Mouse (Mus musculus) neural tube, embryonic 15.5 days (tissue): ENCODE measurements around the gene Kin. TPM values are rescaled to one million over a fixed set of nuclear protein-coding genes. Genes with fewer than 3 reads are reported as not detected.

Experiments
- ATAC-seq: fragments of 200-750 bp; cut with Nextera tagmentation; 2 replicates; pipeline ENCODE4 v1.8.0; 2017; ENCODE audit warnings: mild to moderate bottlenecking, moderate TSS enrichment, moderate library complexity; ENCODE audit not compliant: low FRiP score
- H3K27ac ChIP-seq: fragments of 300-500 bp; sonication (generic); replicated peaks from 2 replicates; pipeline ENCODE4 v1.5.1; 2015; ENCODE audit warnings: mild to moderate bottlenecking, inconsistent platforms
- H3K27me3 ChIP-seq: fragments of 300-500 bp; sonication (generic); replicated peaks from 2 replicates; pipeline ENCODE4 v1.6.1; 2015; ENCODE audit warnings: inconsistent platforms
- H3K36me3 ChIP-seq: fragments of 300-500 bp; sonication (generic); 2 replicates; pipeline ENCODE4 v1.6.1; 2015; ENCODE audit warnings: inconsistent platforms
- H3K4me1 ChIP-seq: fragments of 300-500 bp; sonication (generic); 2 replicates; pipeline ENCODE4 v1.6.1; 2015; ENCODE audit warnings: inconsistent platforms
- H3K4me2 ChIP-seq: fragments of 300-500 bp; sonication (generic); 2 replicates; pipeline ENCODE4 v1.6.1; 2015; ENCODE audit warnings: inconsistent platforms, mild to moderate bottlenecking, moderate library complexity
- H3K4me3 ChIP-seq: fragments of 300-500 bp; sonication (generic); replicated peaks from 2 replicates; pipeline ENCODE4 v1.5.1; 2015; ENCODE audit warnings: mild to moderate bottlenecking, inconsistent platforms
- H3K9ac ChIP-seq: fragments of 300-500 bp; sonication (generic); replicated peaks from 2 replicates; pipeline ENCODE4 v1.6.1; 2015; ENCODE audit warnings: mild to moderate bottlenecking, inconsistent platforms
- H3K9me3 ChIP-seq: fragments of 300-500 bp; sonication (generic); replicated peaks from 2 replicates; pipeline ENCODE4 v1.6.1; 2016; ENCODE audit warnings: inconsistent platforms
- WGBS: fragments of 180-500 bp; shearing (Covaris S2); methylation state at CpG from one replicate; pipeline ENCODE4 v1.1.7; 2015; ENCODE audit warnings: mixed read lengths; 5-methylcytosine and 5-hydroxymethylcytosine counted together
- polyA plus RNA-seq: library from polyadenylated mRNA; unstranded; fragments of >200 nt; fragmentation: Nextera tagmentation; extraction: Ambion mirVana; gene quantifications from 2 replicates; pipeline ENCODE4 v1.2.1, GENCODE M21; 2015

Kin gene
- polyA plus RNA-seq, 1 experiment from 2014 or later = 26.9 TPM

DNA sequence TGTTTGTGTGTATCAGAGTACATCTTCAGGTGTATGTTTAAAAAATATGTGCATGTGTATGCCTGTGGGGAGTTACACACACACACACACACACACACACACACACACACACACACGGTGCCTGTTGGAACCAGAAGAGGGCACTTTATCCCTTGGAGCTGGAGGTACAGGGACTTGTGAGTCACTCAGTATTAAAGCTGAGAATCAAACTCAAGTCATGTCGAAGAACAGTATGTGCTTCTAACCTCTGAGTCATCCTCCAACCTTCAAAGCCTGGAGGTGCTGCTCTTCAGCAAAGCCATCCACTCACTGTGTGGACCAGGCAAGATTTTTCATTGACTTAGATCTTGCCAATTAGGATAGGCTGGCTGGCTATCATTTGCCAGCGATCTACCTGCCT is 41.4 kb downstream of the Kin start:
- Histone ChIP-seq H3K4me3 (no peak overlapping the region), H3K4me1 (no peaks in the 10 kb centered on the region), H3K4me2 (no peak overlapping the region), H3K9ac (no peak overlapping the region), H3K27ac (no peak overlapping the region), H3K9me3 (no peaks in the 10 kb centered on the region), H3K36me3 (no peaks in the 10 kb centered on the region), H3K27me3 (no peaks in the 10 kb centered on the region)
- WGBS = 72% methylated on average over 3 of the region's 3 CpGs
- ATAC-seq = no peak

DNA sequence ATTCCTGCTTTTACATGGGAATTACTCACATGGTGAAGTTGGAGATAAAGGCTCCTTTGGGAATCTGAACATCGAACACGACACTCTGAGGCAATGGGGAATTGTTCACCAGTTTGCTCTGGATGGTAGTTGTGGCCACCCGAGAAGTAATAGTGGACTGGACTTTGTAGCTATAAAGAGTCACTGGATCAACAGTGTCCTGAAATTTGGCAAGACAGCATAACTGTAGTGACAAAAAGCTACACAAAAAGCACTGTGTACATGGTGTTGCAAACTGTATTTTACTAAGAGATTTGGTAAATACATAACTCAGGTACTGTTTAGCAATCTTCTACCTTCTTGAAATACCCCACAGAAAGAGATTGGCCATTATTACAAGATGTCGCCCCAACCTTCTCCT is 45.7 kb downstream of the Kin start:
- no peaks in the 10 kb centered on the region for H3K36me3 ChIP-seq
- 90% methylated on average over 4 of the region's 4 CpGs for WGBS
- H3K27me3 ChIP-seq = no peaks in the 10 kb centered on the region

DNA sequence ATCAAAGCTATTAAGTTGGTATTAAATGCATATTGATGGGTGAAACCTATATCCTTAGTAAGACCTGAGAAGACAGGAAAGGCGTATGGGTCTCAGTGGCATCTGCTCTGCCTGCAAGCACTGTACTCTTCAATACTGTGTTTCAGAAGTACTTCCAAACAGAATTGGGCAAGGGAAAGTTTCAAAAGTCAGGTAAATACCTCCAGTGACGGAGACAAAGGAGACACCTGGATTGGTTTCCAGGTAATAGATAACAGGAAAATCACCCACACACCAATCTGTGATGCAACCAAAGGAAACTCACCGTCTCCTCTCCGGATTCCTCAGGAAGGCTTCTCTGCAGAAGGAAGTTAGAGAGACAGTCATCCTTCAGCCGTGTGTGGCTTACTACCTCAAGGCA is 47.1 kb downstream of the Kin start:
- Histone ChIP-seq H3K9ac (no peak overlapping the region), H3K4me2 (no peak overlapping the region), H3K9me3 (no peaks in the 10 kb centered on the region), H3K27me3 (no peaks in the 10 kb centered on the region), H3K4me3 (no peak overlapping the region), H3K4me1 (no peaks in the 10 kb centered on the region), H3K36me3 (no peaks in the 10 kb centered on the region), H3K27ac (no peak overlapping the region)
- no peak for ATAC-seq
- 95% methylated on average over 5 of the region's 5 CpGs for WGBS

More for the DNA sequence above, 45.7 kb downstream of the Kin start:
- ATAC-seq = no peak
- H3K4me2 ChIP-seq = no peak overlapping the region
- no peaks in the 10 kb centered on the region for H3K9me3 ChIP-seq
- no peak overlapping the region for H3K27ac ChIP-seq
- no peak overlapping the region for H3K9ac ChIP-seq
- no peak overlapping the region for H3K4me3 ChIP-seq
- H3K4me1 ChIP-seq = no peaks in the 10 kb centered on the region

DNA sequence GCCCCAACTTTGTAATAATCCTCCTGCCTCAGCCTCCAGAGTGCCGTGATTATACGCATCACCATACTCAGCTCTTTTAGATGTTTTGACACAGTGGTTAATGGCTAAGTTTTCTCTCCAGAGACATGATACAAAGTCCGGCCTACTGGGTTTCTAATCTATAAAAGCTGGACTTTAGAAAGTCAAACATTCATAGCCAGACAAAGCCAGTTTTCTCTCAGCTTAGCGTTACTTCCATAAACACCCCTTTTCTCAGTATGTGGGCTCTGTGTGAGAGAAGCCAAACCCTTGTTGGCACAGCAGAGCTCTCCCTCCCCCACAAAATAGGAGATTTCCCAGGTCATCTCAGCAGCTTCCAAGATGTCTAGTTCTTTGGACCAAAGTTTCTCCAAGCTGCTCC is 48.2 kb downstream of the Kin start:
- H3K27ac ChIP-seq = no peak overlapping the region
- no peak for ATAC-seq
- no peaks in the 10 kb centered on the region for H3K4me1 ChIP-seq
- no peak overlapping the region for H3K4me2 ChIP-seq
- H3K27me3 ChIP-seq = no peaks in the 10 kb centered on the region
- no peaks in the 10 kb centered on the region for H3K9me3 ChIP-seq
- H3K9ac ChIP-seq = no peak overlapping the region
- H3K36me3 ChIP-seq = no peaks in the 10 kb centered on the region
- no peak overlapping the region for H3K4me3 ChIP-seq
- WGBS = 83% methylated on average over 4 of the region's 4 CpGs

DNA sequence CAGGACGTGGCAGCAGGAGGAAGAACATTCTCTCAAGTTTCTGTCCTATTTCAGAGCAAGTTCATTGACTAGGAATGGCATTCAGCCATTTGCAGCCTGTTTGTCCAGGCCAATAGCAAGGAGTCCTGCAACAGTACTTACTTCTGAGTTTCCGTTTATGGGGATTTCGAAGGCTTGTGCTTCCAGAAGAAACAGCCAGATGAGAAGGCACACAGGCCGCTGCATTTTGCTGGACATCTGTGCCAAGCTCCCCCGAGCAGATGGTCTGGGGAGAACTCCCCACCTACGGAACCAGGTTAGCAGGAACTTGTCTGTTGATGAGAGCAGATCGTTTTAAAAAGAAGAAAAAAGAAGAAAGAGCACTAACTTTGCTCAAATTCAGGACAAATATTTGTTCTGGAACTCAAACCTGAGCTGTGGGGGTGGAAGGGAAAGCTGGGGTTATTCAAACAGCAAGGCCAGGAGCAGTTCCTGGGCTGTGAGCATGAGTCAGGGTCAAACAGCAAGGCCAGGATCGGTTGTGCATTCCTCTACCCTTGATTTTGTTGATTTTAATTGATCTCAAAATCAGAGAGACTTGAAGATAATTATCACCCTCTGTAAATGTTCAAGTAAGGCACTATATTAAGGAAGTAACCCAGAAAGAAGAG is 50.1 kb downstream of the Kin start:
- Histone ChIP-seq H3K4me2 (no peak overlapping the region), H3K4me1 (no peaks in the 10 kb centered on the region), H3K27me3 (no peaks in the 10 kb centered on the region), H3K4me3 (no peak overlapping the region), H3K36me3 (no peaks in the 10 kb centered on the region), H3K9ac (no peak overlapping the region), H3K27ac (no peak overlapping the region), H3K9me3 (no peaks in the 10 kb centered on the region)
- WGBS = 75% methylated on average over 8 of the region's 8 CpGs
- no peak for ATAC-seq

DNA sequence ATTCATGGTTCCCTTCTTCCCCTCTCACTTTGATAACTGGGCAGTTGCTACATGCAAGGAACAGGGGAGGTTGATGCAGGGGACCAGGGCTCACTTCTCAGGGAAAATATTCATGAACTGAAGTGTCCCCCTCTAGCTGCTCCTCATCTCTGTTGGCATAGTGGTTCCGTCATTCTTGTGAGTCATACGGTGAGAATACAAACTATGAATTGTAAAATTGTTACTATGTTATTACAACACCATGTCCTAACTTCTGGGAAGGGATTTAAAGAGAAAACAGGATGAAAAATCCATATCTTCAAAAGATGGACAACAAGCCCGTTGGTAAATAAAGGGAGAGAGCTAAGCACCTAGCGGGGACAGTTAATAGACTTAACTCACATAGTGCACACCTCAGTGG is 50.9 kb downstream of the Kin start, which contains the start of gene Itih2:
TSS of gene Itih2 (minus strand) at position 101 of the 400 bp plus-strand sequence.
- Histone ChIP-seq H3K9ac (no peak within 1 kb of the TSS), H3K9me3 (no peaks in the 10 kb centered on the region), H3K36me3 (no peaks in the 10 kb centered on the region), H3K27me3 (no peaks in the 10 kb centered on the region), H3K27ac (no peak within 1 kb of the TSS), H3K4me2 (no peak within 1 kb of the TSS), H3K4me3 (no peak within 1 kb of the TSS), H3K4me1 (no peaks in the 10 kb centered on the region)
- WGBS = 91% methylated on average over 4 of the region's 4 CpGs
- ATAC-seq = no peak

DNA sequence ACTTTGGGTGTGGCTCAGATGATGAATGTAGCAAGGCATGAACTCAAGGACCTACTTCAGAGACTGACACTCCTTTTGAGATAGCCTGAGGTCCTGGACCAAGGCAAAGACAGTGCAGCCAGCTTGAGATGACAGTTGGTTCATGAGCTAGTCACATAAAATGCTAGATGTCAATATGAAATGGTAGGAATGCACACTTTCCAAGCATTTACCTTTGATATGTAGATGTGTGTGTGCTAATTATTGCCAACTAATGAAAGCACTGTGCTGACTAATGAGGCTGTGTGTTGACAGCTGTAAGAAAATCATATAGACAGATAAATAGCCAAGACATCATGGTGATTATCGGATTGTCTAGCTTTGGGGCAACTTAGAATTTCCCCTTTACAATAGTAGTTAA is 51.7 kb downstream of the Kin start:
- Histone ChIP-seq H3K4me1 (no peaks in the 10 kb centered on the region), H3K27me3 (no peaks in the 10 kb centered on the region), H3K9me3 (no peaks in the 10 kb centered on the region), H3K4me3 (no peak overlapping the region), H3K9ac (no peak overlapping the region), H3K36me3 (no peaks in the 10 kb centered on the region), H3K27ac (no peak overlapping the region), H3K4me2 (no peak overlapping the region)
- 83% methylated on average over 1 of the region's 1 CpGs for WGBS
- no peak for ATAC-seq

DNA sequence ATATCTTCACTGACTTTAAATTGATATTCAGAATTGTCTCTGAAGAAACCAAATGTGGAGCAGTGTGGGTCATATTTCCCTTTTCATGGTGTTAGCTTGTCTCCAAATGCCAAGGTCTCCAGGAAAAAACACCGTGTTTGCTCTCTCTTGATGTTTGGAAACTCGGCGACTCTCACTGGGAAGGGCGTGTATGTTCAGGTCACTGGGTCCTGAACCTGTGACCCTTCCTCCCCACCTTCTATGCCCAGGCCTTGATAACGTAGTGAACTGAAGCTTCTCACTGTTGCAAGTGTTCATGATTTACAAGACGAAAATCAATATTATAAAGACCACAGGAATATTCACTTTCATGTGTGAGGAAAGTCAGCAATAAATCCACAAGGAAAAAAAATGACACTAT is 53.5 kb downstream of the Kin start:
- H3K36me3 ChIP-seq = no peaks in the 10 kb centered on the region
- no peak overlapping the region for H3K4me3 ChIP-seq
- no peak for ATAC-seq
- 83% methylated on average over 6 of the region's 6 CpGs for WGBS
- H3K4me1 ChIP-seq = no peaks in the 10 kb centered on the region
- no peaks in the 10 kb centered on the region for H3K9me3 ChIP-seq
- H3K27ac ChIP-seq = no peak overlapping the region
- H3K9ac ChIP-seq = no peak overlapping the region
- H3K27me3 ChIP-seq = no peaks in the 10 kb centered on the region
- no peak overlapping the region for H3K4me2 ChIP-seq

DNA sequence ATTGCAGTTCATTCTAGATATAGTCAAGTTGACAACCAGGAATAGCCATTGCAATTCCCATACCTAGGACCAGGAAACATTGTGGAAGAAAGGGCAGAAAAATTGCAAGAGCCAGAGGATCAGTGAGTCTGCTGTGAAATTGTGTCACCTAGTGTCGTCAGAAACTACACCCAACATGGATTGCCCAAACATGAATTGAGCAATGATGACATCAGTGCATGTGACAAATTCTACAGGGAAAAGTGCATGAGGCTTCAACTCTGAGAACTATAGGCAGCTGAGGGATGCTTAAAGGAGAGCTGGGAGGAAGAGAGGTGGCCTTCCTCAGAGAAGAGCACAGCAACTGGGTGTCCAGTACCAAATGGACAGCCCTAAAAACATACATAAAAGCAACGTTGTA is 56.9 kb downstream of the Kin start:
- H3K27me3 ChIP-seq = no peaks in the 10 kb centered on the region; the same call in 1 of the 2 replicates
- no peak overlapping the region for H3K9ac ChIP-seq
- H3K27ac ChIP-seq = no peak overlapping the region
- no peak overlapping the region for H3K4me3 ChIP-seq
- H3K4me2 ChIP-seq = no peak overlapping the region
- H3K36me3 ChIP-seq = no peaks in the 10 kb centered on the region
- H3K9me3 ChIP-seq = no peaks in the 10 kb centered on the region
- ATAC-seq = no peak
- H3K4me1 ChIP-seq = no peaks in the 10 kb centered on the region
- WGBS = 88% methylated on average over 2 of the region's 2 CpGs

DNA sequence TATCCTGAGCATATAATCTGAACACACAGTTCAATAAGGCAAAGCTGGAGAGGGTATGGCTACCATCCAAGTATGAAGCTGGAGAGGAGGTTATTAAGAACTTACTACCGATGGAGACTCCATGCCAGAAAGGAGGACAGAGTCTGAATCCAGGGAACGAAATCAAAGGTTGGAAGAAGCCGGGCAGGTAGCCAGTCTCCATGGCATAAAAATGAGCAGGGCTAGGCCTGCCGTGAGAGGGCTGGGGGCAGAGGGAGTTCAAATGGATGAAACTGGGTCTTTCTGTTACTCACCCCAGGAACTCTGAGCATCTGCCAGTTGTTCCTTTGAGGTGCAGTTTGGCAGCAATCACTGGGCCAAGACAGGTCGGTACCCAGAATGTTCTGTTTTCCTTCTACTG is 60.1 kb downstream of the Kin start:
- Histone ChIP-seq H3K9me3 (no peaks in the 10 kb centered on the region), H3K27ac (no peak overlapping the region), H3K4me2 (no peak overlapping the region), H3K27me3 (no peaks in the 10 kb centered on the region; the same call in 1 of the 2 replicates), H3K4me3 (no peak overlapping the region), H3K4me1 (no peaks in the 10 kb centered on the region), H3K9ac (no peak overlapping the region), H3K36me3 (no peaks in the 10 kb centered on the region)
- WGBS = 71% methylated on average over 5 of the region's 5 CpGs
- no peak for ATAC-seq
